Mouse (Mus musculus): ENCODE results near the gene Ormdl3. TPM values are rescaled to one million over a fixed set of nuclear protein-coding genes. Genes with fewer than 3 reads are reported as not detected.

Ormdl3 gene
- polyA plus RNA-seq, 1 experiment from 2014 or later = 7.1 TPM

DNA sequence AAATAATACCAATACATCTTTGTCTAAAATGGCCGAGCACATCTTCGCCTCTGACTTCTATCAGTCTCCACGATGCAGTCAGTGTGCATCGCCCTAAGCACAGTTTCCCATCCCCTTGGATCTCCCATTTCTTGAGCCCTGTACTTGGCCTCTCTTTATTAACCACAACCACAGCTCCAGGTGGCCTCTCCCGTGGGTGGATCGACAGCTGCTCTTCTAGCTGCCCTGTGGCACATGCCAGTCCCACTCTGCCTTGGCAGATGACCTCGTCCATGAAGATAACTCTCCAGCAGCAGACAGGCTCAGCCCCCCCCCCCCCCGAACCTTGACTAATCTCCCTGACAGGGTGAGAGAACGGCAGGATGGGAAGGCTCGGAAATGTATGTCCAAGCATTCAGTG, 8.3 kb upstream of the Ormdl3 start:
- H3K36me3 ChIP-seq (ENCODE audit: control insufficient read depth, insufficient read depth, low read length) = no peaks in the 10 kb centered on the region
- H3K9ac ChIP-seq (ENCODE audit: low read depth, low read length) = no peak overlapping the region
- H3K27ac ChIP-seq (ENCODE audit: low read depth, low read length) = no peak overlapping the region
- no peaks in the 10 kb centered on the region for H3K9me3 ChIP-seq (ENCODE audit: control insufficient read depth, low read length)
- no peak overlapping the region for H3K4me3 ChIP-seq (ENCODE audit: low read length)
- WGBS = 85% methylated on average over 10 of the region's 10 CpGs
- H3K27me3 ChIP-seq (ENCODE audit: control insufficient read depth, insufficient read depth, low read length) = peaks cover 15% of the 10 kb centered on the region
- H3K4me2 ChIP-seq (replicated peaks; ENCODE audit: low read depth, low read length) = no peak overlapping the region
- H3K4me1 ChIP-seq (ENCODE audit: control insufficient read depth, insufficient read depth, low read length) = no peaks in the 10 kb centered on the region
- ATAC-seq (ENCODE audit: low FRiP score, low TSS enrichment) = no peak

- WGBS = 76% methylated on average over 6 of the region's 6 CpGs
- Histone ChIP-seq H3K4me2 (replicated peaks; ENCODE audit: low read depth, low read length) (no peak overlapping the region), H3K4me1 (ENCODE audit: control insufficient read depth, insufficient read depth, low read length) (no peaks in the 10 kb centered on the region), H3K36me3 (ENCODE audit: control insufficient read depth, insufficient read depth, low read length) (no peaks in the 10 kb centered on the region), H3K9me3 (ENCODE audit: control insufficient read depth, low read length) (no peaks in the 10 kb centered on the region), H3K27me3 (ENCODE audit: control insufficient read depth, insufficient read depth, low read length) (peaks cover 13% of the 10 kb centered on the region), H3K9ac (ENCODE audit: low read depth, low read length) (no peak overlapping the region), H3K27ac (ENCODE audit: low read depth, low read length) (no peak overlapping the region), H3K4me3 (ENCODE audit: low read length) (no peak overlapping the region)
- ATAC-seq (ENCODE audit: low FRiP score, low TSS enrichment) = no peak
Measured at GRCm38 (mm10) chr11:98595021-98595420, 7.9 kb upstream of the Ormdl3 start.

DNA sequence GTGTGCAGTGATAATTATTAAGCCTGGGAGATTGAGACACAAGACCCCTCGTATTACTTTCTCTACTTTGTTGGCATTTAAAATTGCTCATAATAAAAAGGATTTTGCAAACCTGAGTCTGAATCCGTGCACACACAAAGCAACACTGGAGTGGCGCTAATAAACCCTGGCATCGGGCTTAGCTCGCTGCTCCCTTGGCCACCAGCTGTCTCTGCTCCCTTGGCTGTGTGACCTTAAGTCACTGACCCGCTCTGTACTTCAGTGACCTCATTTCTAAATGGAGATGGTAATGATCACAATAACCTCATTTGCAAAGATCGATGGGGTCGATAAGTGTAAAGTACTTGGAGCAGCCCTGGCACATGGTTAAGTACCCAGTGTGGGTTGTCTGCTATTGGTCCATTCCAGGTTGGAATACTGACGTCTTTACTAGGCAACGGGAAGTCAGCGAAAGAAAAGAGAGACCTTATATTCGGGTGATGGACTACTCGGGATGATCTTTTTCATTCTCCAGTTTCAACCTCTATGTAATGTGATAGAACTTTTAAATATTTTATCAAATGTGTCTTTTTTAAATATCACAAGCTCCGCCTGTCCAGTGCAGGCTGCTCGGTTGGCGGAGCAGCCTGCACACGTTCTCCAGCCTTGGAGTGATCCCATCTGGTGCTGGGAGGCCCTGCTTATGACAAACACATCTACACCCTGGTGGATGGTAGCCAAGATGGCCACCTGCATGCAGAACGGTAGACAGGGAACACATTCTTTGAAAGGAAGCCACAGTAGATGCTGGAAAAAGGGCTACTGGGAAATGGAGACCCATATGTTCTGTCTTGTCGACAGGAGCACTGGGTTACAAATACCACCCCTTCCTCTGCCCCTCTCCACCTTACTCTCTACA, 3.6 kb upstream of the Ormdl3 start:
- 57% methylated on average over 19 of the region's 19 CpGs for WGBS
- peaks cover 3% of the 10 kb centered on the region for H3K27me3 ChIP-seq (ENCODE audit: control insufficient read depth, insufficient read depth, low read length)
- no peak overlapping the region for H3K27ac ChIP-seq (ENCODE audit: low read depth, low read length)
- no peak overlapping the region for H3K4me2 ChIP-seq (replicated peaks; ENCODE audit: low read depth, low read length)
- H3K9me3 ChIP-seq (ENCODE audit: control insufficient read depth, low read length) = no peaks in the 10 kb centered on the region
- no peak overlapping the region for H3K9ac ChIP-seq (ENCODE audit: low read depth, low read length)
- peaks cover 20% of the 10 kb centered on the region for H3K4me1 ChIP-seq (ENCODE audit: control insufficient read depth, insufficient read depth, low read length)
- no peak for ATAC-seq (ENCODE audit: low FRiP score, low TSS enrichment)
- H3K4me3 ChIP-seq (ENCODE audit: low read length) = no peak overlapping the region
- no peaks in the 10 kb centered on the region for H3K36me3 ChIP-seq (ENCODE audit: control insufficient read depth, insufficient read depth, low read length)

DNA sequence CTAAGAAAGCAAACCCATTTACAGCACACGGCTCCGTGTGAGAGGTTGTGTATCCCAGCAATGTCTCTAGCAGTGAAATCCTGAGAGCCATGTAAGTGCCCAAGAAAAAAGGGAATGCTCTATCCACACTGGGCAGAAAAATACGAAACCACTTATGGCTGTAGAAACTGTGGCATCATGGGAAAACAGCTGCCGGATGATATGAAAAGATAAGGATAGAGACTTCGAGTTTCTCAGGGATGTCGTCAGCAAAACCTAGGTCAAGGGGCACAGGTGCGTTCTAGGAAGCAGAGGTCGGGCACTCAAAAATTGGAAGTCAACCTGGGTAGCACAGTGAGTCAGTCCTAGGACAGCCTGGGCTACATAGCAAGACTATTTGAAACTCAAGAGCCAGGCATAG, 2.1 kb upstream of the Ormdl3 start:
- Histone ChIP-seq H3K4me2 (replicated peaks; ENCODE audit: low read depth, low read length) (no peak overlapping the region), H3K9ac (ENCODE audit: low read depth, low read length) (no peak overlapping the region), H3K4me1 (ENCODE audit: control insufficient read depth, insufficient read depth, low read length) (peaks cover 27% of the 10 kb centered on the region), H3K9me3 (ENCODE audit: control insufficient read depth, low read length) (no peaks in the 10 kb centered on the region), H3K36me3 (ENCODE audit: control insufficient read depth, insufficient read depth, low read length) (no peaks in the 10 kb centered on the region), H3K27me3 (ENCODE audit: control insufficient read depth, insufficient read depth, low read length) (peaks cover 3% of the 10 kb centered on the region), H3K27ac (ENCODE audit: low read depth, low read length) (no peak overlapping the region), H3K4me3 (ENCODE audit: low read length) (no peak overlapping the region)
- 81% methylated on average over 8 of the region's 8 CpGs for WGBS
- no peak for ATAC-seq (ENCODE audit: low FRiP score, low TSS enrichment)

- H3K9ac ChIP-seq (ENCODE audit: low read depth, low read length) = no peak overlapping the region
- WGBS = 57% methylated on average over 6 of the region's 6 CpGs
- H3K4me2 ChIP-seq (replicated peaks; ENCODE audit: low read depth, low read length) = peak overlapping the region; percentile 71; the same call in 1 of the 2 replicates
- H3K9me3 ChIP-seq (ENCODE audit: control insufficient read depth, low read length) = no peaks in the 10 kb centered on the region
- H3K4me3 ChIP-seq (ENCODE audit: low read length) = no peak overlapping the region
- no peaks in the 10 kb centered on the region for H3K27me3 ChIP-seq (ENCODE audit: control insufficient read depth, insufficient read depth, low read length)
- H3K36me3 ChIP-seq (ENCODE audit: control insufficient read depth, insufficient read depth, low read length) = no peaks in the 10 kb centered on the region
- no peak overlapping the region for H3K27ac ChIP-seq (ENCODE audit: low read depth, low read length)
- ATAC-seq (ENCODE audit: low FRiP score, low TSS enrichment) = no peak
- peaks cover 27% of the 10 kb centered on the region for H3K4me1 ChIP-seq (ENCODE audit: control insufficient read depth, insufficient read depth, low read length)
Measured at GRCm38 (mm10) chr11:98588833-98589281, 1.7 kb upstream of the Ormdl3 start.

- WGBS = 4% methylated on average over 20 of the region's 20 CpGs
- H3K4me1 ChIP-seq (ENCODE audit: control insufficient read depth, insufficient read depth, low read length) = peaks cover 27% of the 10 kb centered on the region
- peak overlapping the region; percentile 71 for H3K4me2 ChIP-seq (replicated peaks; ENCODE audit: low read depth, low read length)
- peak; percentile 36 for ATAC-seq (ENCODE audit: low FRiP score, low TSS enrichment)
- H3K4me3 ChIP-seq (ENCODE audit: low read length) = peak overlapping the region; percentile 92
- H3K36me3 ChIP-seq (ENCODE audit: control insufficient read depth, insufficient read depth, low read length) = peaks cover 7% of the 10 kb centered on the region
- no peaks in the 10 kb centered on the region for H3K27me3 ChIP-seq (ENCODE audit: control insufficient read depth, insufficient read depth, low read length)
- H3K9ac ChIP-seq (ENCODE audit: low read depth, low read length) = peak overlapping the region; percentile 40; the same call in 1 of the 2 replicates
- H3K27ac ChIP-seq (ENCODE audit: low read depth, low read length) = peak overlapping the region; percentile 77
- no peaks in the 10 kb centered on the region for H3K9me3 ChIP-seq (ENCODE audit: control insufficient read depth, low read length)
Measured at GRCm38 (mm10) chr11:98587684-98588546, 747 bp upstream of the Ormdl3 start.

DNA sequence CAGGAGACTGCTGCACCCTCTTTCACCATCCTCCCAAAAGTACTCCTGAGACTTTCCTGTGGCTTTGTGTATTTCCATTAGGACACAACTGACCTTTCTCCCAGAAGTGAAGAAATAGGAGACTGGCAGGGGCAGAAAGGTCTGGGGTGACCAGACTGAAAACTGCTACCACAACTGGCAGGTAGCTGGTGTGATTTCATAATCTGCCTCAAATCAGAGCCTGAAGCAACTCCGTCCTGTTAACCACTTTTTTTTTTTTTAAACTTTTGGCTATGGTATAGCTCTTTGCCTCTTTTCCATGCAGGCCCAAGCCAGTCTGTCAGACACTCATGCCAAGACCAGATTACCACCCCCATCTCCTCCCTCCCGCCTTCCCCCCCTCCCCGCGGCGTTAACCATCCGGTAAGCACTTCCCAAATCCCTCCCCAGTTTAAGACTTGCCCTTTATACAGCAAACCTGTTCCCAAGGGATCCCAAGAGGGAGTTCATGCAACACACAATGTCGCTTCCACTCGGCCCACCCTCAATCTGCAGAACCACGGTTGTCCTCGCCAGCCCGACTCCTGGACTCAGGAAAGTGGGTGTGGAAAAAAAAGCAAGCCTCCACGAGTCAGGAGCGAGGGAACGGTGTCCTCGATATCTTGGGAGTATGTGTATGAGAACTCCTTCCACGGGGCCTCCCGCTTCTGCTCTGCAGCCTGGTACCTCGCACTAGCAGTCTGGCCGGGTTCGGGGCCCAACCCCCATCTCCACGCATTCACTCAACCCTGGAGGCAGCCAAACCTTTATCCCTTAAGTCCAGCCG, 879 bp downstream of the Ormdl3 start:
- no peaks in the 10 kb centered on the region for H3K9me3 ChIP-seq (ENCODE audit: control insufficient read depth, low read length)
- peaks cover 18% of the 10 kb centered on the region for H3K36me3 ChIP-seq (ENCODE audit: control insufficient read depth, insufficient read depth, low read length)
- peak overlapping the region; percentile 92 for H3K4me3 ChIP-seq (ENCODE audit: low read length)
- H3K9ac ChIP-seq (ENCODE audit: low read depth, low read length) = peak overlapping the region; percentile 85
- peak overlapping the region; percentile 76; the same call in 1 of the 2 replicates for H3K27ac ChIP-seq (ENCODE audit: low read depth, low read length)
- 1% methylated on average over 22 of the region's 22 CpGs for WGBS
- ATAC-seq (ENCODE audit: low FRiP score, low TSS enrichment) = peak; percentile 18; the same call in 1 of the 2 replicates
- no peaks in the 10 kb centered on the region for H3K27me3 ChIP-seq (ENCODE audit: control insufficient read depth, insufficient read depth, low read length)
- peaks cover 27% of the 10 kb centered on the region for H3K4me1 ChIP-seq (ENCODE audit: control insufficient read depth, insufficient read depth, low read length)
- H3K4me2 ChIP-seq (replicated peaks; ENCODE audit: low read depth, low read length) = peak overlapping the region; percentile 71

- Histone ChIP-seq H3K36me3 (ENCODE audit: control insufficient read depth, insufficient read depth, low read length) (peaks cover 23% of the 10 kb centered on the region), H3K9me3 (ENCODE audit: control insufficient read depth, low read length) (no peaks in the 10 kb centered on the region), H3K27ac (ENCODE audit: low read depth, low read length) (no peak overlapping the region), H3K9ac (ENCODE audit: low read depth, low read length) (no peak overlapping the region), H3K4me1 (ENCODE audit: control insufficient read depth, insufficient read depth, low read length) (peaks cover 27% of the 10 kb centered on the region), H3K4me2 (replicated peaks; ENCODE audit: low read depth, low read length) (no peak overlapping the region), H3K4me3 (ENCODE audit: low read length) (no peak overlapping the region), H3K27me3 (ENCODE audit: control insufficient read depth, insufficient read depth, low read length) (no peaks in the 10 kb centered on the region)
- ATAC-seq (ENCODE audit: low FRiP score, low TSS enrichment) = no peak
- WGBS = 92% methylated on average over 6 of the region's 6 CpGs
Measured at GRCm38 (mm10) chr11:98584629-98585177, 2.5 kb downstream of the Ormdl3 start.

Data from kidney, embryonic 14.5 days (tissue).